Mouse (Mus musculus) olfactory bulb, adult 2 months (tissue): ENCODE measurements around the gene Tmem161a.

Experiments
- CTCF ChIP-seq: fragments of 200-500 bp; IDR thresholded peaks from 2 replicates; pipeline ENCODE4 v1.5.1; 2012; ENCODE audit warnings: low read depth, mild to moderate bottlenecking, low read length, moderate library complexity; ENCODE audit not compliant: insufficient read depth
- POLR2A ChIP-seq: fragments of 200-500 bp; IDR thresholded peaks from 2 replicates; pipeline ENCODE4 v1.6.1; 2012; ENCODE audit warnings: mild to moderate bottlenecking, low read depth, low read length, moderate library complexity; ENCODE audit not compliant: insufficient read depth

- TF ChIP-seq CTCF (no peak), POLR2A (no peak)
Observed at GRCm38 (mm10) chr8:70215092-70215491, 42.9 kb downstream of the Tmem161a start.
